Mouse (Mus musculus): ENCODE results near the gene Crybb2. TPM values are rescaled to one million over a fixed set of nuclear protein-coding genes. Genes with fewer than 3 reads are reported as not detected.
A peak's percentile ranks its signal among the peaks of the same experiment; 100 is the strongest.

The Crybb2 gene
- polyA plus RNA-seq, 1 experiment from 2014 or later = not detected

DNA sequence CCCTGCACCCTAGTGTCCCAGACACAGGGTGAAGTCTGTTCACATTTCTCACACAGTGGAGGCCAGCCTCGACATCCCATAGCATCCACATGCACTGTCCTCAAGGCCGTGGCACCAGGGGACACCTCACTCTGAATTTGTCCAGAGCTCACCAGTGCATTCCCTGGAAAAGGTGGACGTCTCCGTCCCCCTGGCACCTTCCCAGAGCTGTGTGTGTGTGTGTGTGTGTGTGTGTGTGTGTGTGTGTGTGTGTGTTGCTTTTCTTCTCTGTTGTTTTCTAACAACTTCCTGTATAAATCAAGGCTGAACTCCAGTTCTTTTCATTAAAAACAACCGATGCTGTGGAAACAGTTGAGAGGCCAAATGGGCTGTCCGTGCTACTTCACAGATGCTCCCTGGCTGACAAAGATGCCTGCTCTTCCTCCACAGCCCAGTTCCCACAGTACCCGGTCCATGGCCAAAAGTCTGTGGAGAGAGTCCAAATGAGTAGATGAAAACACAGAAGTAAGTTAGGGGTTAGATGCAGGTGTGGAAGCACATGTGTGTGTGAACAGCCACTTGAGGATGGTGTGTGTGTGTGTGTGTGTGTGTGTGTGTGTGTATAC is 19.2 kb downstream of the Crybb2 start:
- no peaks in the 10 kb centered on the region for H3K9me3 ChIP-seq (replicated peaks; ENCODE audit: control insufficient read depth, low read length)
- ATAC-seq (no peak), DNase-seq (ENCODE audit: low spot score) (no peak)
- H3K4me1 ChIP-seq (ENCODE audit: control insufficient read depth, insufficient read depth, low read length) = peaks cover 7% of the 10 kb centered on the region
- no peak overlapping the region for H3K27ac ChIP-seq (ENCODE audit: low read depth, low read length)
- no peaks in the 10 kb centered on the region for H3K36me3 ChIP-seq (ENCODE audit: control insufficient read depth, insufficient read depth, low read length)
- no peak overlapping the region for H3K4me3 ChIP-seq (ENCODE audit: low read depth, low read length)
- no peaks in the 10 kb centered on the region for H3K27me3 ChIP-seq (replicated peaks; ENCODE audit: control insufficient read depth, insufficient read depth, low read length)
- H3K9ac ChIP-seq (ENCODE audit: low read length) = no peak overlapping the region
- no peak overlapping the region for H3K4me2 ChIP-seq (ENCODE audit: low read length)
- WGBS = 55% methylated on average over 7 of the region's 7 CpGs

DNA sequence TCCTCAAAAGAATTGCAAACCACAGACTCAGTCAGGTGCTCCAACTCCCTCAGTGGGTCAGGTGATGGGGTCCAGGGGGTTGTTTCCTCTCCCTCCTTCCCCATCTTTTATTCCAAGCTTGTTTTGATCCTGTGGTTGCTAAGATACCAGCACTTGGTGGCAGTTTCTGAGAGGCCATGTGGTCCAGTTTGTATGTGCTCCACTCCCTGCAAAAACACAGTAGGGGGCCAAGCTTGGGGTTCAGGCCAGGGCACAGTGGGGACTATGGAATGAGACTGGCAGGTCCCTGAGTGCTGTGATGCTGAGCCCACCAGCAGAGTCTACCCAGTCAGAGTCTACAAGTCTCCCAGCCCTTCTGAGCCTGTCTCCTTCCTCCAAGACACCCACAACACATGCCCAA is 20.0 kb downstream of the Crybb2 start:
- no peaks in the 10 kb centered on the region for H3K27me3 ChIP-seq (replicated peaks; ENCODE audit: control insufficient read depth, insufficient read depth, low read length)
- H3K27ac ChIP-seq (ENCODE audit: low read depth, low read length) = no peak overlapping the region
- H3K9me3 ChIP-seq (replicated peaks; ENCODE audit: control insufficient read depth, low read length) = no peaks in the 10 kb centered on the region
- no peaks in the 10 kb centered on the region for H3K36me3 ChIP-seq (ENCODE audit: control insufficient read depth, insufficient read depth, low read length)
- ATAC-seq = no peak
- no peak overlapping the region for H3K4me3 ChIP-seq (ENCODE audit: low read depth, low read length)
- H3K4me2 ChIP-seq (ENCODE audit: low read length) = no peak overlapping the region
- peaks cover 7% of the 10 kb centered on the region for H3K4me1 ChIP-seq (ENCODE audit: control insufficient read depth, insufficient read depth, low read length)
- H3K9ac ChIP-seq (ENCODE audit: low read length) = no peak overlapping the region
- DNase-seq (ENCODE audit: low spot score) = no peak

DNA sequence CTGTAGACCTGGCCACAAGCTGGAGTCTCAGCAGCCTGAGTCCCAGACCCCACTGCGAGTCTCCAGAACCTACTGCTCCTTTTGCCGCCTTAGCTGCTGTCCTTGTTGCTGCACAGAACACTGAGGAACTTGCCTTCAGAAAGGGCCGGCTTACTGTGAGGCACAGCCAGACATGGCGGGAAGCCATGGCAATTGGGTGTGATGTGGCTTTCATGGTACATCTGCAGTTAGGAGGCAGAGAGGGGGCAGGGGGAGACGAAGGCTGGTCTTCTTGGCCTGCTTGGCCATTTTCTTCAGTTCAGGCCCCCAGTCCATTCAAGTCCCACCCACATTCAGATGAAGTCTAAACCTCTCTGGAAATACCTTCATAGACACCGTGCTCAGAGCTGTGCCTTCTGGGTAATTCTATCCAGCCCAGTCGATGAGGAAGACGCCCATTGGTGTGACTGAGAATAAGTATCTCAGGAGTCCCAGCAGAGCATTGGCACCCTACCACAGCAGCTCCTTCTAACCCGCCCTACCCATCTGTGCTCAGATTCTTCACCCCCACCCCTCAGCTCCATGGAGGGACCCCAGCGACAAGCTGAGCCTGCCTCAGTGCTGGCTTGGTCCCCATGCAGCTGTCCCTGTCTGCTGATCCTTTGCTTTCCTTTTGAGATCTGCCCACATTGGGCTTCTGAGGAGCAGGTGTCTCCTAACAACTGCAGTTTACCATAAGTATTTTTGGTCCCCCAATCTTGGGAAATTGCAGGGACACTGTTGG is 24.2 kb downstream of the Crybb2 start:
- Histone ChIP-seq H3K27ac (ENCODE audit: low read depth, low read length) (peak overlapping the region; percentile 58), H3K9ac (ENCODE audit: low read length) (no peak overlapping the region), H3K4me1 (ENCODE audit: control insufficient read depth, insufficient read depth, low read length) (peaks cover 17% of the 10 kb centered on the region), H3K4me2 (ENCODE audit: low read length) (no peak overlapping the region), H3K4me3 (ENCODE audit: low read depth, low read length) (no peak overlapping the region), H3K36me3 (ENCODE audit: control insufficient read depth, insufficient read depth, low read length) (no peaks in the 10 kb centered on the region), H3K27me3 (replicated peaks; ENCODE audit: control insufficient read depth, insufficient read depth, low read length) (no peaks in the 10 kb centered on the region), H3K9me3 (replicated peaks; ENCODE audit: control insufficient read depth, low read length) (no peaks in the 10 kb centered on the region)
- ATAC-seq (peak; percentile 30), DNase-seq (ENCODE audit: low spot score) (peak; percentile 66)
- WGBS = 74% methylated on average over 10 of the region's 10 CpGs

DNA sequence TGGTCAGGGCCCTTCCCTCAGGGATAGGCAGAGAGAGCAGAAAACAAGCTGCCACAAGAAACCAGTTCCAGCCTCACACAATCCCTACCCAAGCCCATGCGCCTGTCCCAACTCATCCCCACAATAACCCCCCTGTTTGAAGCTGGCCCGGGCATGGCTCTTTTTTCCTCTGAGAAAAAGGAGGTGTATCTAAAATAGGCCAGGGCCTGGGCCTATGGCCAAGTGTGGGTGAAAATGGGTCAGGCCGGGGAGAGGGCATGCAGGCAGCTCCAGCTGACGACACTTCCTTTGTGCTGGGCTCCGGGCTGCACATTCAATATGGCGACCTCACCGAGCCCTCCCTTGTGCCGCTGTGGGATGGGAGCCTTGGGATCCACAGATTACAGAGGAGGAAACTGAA is 26.4 kb downstream of the Crybb2 start:
- no peak overlapping the region for H3K4me3 ChIP-seq (ENCODE audit: low read depth, low read length)
- no peak overlapping the region for H3K9ac ChIP-seq (ENCODE audit: low read length)
- WGBS = 63% methylated on average over 8 of the region's 8 CpGs
- H3K4me1 ChIP-seq (ENCODE audit: control insufficient read depth, insufficient read depth, low read length) = peaks cover 17% of the 10 kb centered on the region
- no peak overlapping the region for H3K27ac ChIP-seq (ENCODE audit: low read depth, low read length)
- H3K9me3 ChIP-seq (replicated peaks; ENCODE audit: control insufficient read depth, low read length) = no peaks in the 10 kb centered on the region
- no peaks in the 10 kb centered on the region for H3K36me3 ChIP-seq (ENCODE audit: control insufficient read depth, insufficient read depth, low read length)
- no peak for ATAC-seq
- H3K27me3 ChIP-seq (replicated peaks; ENCODE audit: control insufficient read depth, insufficient read depth, low read length) = no peaks in the 10 kb centered on the region
- no peak for DNase-seq (ENCODE audit: low spot score)
- no peak overlapping the region for H3K4me2 ChIP-seq (ENCODE audit: low read length)

DNA sequence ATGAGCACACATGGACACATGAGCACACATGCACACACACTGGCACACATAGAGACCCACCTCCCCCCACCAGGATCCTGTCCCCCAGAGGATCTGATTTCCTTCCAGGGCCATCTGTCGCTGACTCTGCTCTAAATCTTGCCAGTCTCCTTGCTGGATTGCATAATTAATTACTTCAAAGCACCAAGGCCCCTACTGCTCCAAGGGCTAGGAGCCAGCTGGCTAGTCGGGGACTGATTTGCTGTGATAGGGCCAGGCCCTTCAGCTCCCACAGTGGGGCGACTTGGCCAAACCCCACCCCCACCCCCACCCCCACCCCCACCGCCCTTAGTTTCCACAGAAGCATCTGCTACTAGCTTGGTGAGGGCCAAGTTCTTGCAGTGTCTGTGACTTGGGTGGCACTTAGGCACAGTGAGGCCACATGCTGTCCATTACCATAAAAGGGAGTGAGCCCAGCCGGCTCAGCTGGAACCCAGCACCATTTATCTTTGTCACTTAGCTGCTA is 28.3 kb downstream of the Crybb2 start:
- no peaks in the 10 kb centered on the region for H3K36me3 ChIP-seq (ENCODE audit: control insufficient read depth, insufficient read depth, low read length)
- 5% methylated on average over 5 of the region's 5 CpGs for WGBS

DNA sequence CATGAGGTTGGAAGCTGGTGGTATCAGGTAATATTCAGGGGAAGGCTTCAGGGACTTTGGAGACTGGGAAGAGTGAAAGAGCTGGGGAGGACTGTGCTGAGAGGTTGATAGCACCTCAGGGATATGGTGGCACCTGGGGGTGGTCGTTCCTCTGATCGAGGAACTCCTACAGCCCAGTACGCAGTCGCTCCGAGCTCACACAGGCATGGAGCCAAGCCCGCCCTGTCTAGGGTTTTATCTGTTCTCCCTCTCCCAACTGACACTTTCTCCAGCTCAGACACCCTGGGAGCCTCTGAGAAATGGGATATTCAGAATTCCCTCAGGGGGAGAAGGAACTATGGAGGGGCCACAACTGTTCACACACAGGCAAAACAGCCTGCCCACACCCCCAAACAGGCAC is 29.1 kb downstream of the Crybb2 start:
- no peak overlapping the region for H3K9ac ChIP-seq (ENCODE audit: low read length)
- no peak for ATAC-seq
- H3K27me3 ChIP-seq (replicated peaks; ENCODE audit: control insufficient read depth, insufficient read depth, low read length) = no peaks in the 10 kb centered on the region
- H3K9me3 ChIP-seq (replicated peaks; ENCODE audit: control insufficient read depth, low read length) = no peaks in the 10 kb centered on the region
- DNase-seq (ENCODE audit: low spot score) = no peak
- WGBS = 51% methylated on average over 6 of the region's 6 CpGs
- peak overlapping the region; percentile 76 for H3K27ac ChIP-seq (ENCODE audit: low read depth, low read length)
- no peak overlapping the region for H3K4me2 ChIP-seq (ENCODE audit: low read length)
- H3K4me3 ChIP-seq (ENCODE audit: low read depth, low read length) = no peak overlapping the region
- H3K4me1 ChIP-seq (ENCODE audit: control insufficient read depth, insufficient read depth, low read length) = peaks cover 13% of the 10 kb centered on the region
- H3K36me3 ChIP-seq (ENCODE audit: control insufficient read depth, insufficient read depth, low read length) = no peaks in the 10 kb centered on the region

More for the DNA sequence above, 28.3 kb downstream of the Crybb2 start:
- peak overlapping the region; percentile 76 for H3K27ac ChIP-seq (ENCODE audit: low read depth, low read length)
- no peak overlapping the region for H3K4me3 ChIP-seq (ENCODE audit: low read depth, low read length)
- no peaks in the 10 kb centered on the region for H3K27me3 ChIP-seq (replicated peaks; ENCODE audit: control insufficient read depth, insufficient read depth, low read length)
- peaks cover 17% of the 10 kb centered on the region for H3K4me1 ChIP-seq (ENCODE audit: control insufficient read depth, insufficient read depth, low read length)
- no peak overlapping the region for H3K9ac ChIP-seq (ENCODE audit: low read length)
- DNase-seq (ENCODE audit: low spot score) = peak; percentile 97
- H3K9me3 ChIP-seq (replicated peaks; ENCODE audit: control insufficient read depth, low read length) = no peaks in the 10 kb centered on the region
- H3K4me2 ChIP-seq (ENCODE audit: low read length) = no peak overlapping the region
- ATAC-seq = peak; percentile 96

DNA sequence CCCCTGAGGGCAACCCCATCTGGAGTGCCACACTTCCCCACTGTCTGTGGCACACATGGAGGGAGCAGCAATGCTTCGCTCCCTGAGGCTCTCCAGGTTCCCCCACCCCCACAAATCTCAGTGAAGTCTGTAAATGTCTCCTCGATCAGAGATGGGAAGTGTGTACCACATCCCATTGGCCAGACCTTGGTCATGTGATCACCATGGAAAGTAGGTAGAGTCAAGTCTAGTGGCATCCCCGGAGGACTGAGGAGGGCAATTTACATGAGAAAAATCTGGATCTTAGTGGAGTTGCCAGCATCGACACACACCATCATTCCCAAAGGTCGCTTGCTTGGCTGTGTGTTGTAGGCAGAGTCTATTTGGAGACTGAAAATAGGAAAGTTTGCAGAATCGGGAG is 31.3 kb downstream of the Crybb2 start:
- Histone ChIP-seq H3K27me3 (replicated peaks; ENCODE audit: control insufficient read depth, insufficient read depth, low read length) (no peaks in the 10 kb centered on the region), H3K4me3 (ENCODE audit: low read depth, low read length) (no peak overlapping the region), H3K9ac (ENCODE audit: low read length) (no peak overlapping the region), H3K4me2 (ENCODE audit: low read length) (no peak overlapping the region), H3K27ac (ENCODE audit: low read depth, low read length) (no peak overlapping the region), H3K4me1 (ENCODE audit: control insufficient read depth, insufficient read depth, low read length) (peaks cover 18% of the 10 kb centered on the region), H3K9me3 (replicated peaks; ENCODE audit: control insufficient read depth, low read length) (no peaks in the 10 kb centered on the region), H3K36me3 (ENCODE audit: control insufficient read depth, insufficient read depth, low read length) (no peaks in the 10 kb centered on the region)
- no peak for ATAC-seq
- no peak for DNase-seq (ENCODE audit: low spot score)
- WGBS = 83% methylated on average over 6 of the region's 6 CpGs

DNA sequence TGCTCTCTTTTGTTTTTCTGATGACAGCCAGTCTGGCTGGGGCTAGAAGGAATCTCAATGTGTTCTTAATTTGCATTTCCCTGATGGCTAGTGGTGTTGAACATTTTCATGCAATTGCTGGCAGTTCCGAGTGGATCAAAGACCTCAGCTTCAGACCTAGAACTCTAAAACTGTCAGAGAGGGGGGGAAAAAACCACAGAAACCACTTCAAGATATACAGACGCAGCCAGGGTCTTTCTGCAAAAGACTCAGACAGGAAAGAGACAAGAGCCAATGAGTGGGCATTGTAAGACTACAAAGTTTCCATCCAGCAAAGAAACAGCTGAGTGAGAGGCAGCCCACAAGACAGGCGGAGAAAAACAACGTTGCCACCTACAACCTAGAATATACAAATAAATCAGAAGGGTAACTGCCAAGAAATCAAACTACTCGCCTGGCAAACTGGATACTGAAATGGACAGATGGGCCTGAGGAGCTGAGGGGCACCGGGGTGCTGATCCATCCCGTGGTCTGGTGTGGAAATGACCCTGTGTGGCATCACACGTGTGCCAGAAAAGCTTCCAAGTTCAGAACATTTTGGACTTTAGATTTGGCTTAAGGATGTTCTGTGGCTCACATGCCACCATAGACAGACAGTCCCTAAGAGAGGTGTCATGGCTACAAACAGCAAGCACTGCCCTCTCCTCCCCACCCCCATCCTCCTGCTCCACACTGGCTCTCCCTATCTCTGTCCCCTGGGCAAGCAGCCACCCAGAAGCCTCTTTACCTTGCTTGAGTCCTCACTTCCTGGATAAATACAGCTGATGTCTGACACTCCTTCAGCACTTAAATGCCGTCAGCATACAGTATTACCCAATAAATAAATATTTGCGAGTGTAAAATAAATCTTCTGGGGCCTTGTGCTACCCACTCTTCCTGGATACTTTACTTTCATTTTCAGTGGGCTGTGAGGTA is 34.5 kb downstream of the Crybb2 start:
- H3K27me3 ChIP-seq (replicated peaks; ENCODE audit: control insufficient read depth, insufficient read depth, low read length) = no peaks in the 10 kb centered on the region
- no peak overlapping the region for H3K4me2 ChIP-seq (ENCODE audit: low read length)
- WGBS = 61% methylated on average over 10 of the region's 10 CpGs
- H3K9ac ChIP-seq (ENCODE audit: low read length) = no peak overlapping the region
- peak overlapping the region; percentile 52; the same call in 1 of the 2 replicates for H3K27ac ChIP-seq (ENCODE audit: low read depth, low read length)
- no peak for ATAC-seq
- no peaks in the 10 kb centered on the region for H3K9me3 ChIP-seq (replicated peaks; ENCODE audit: control insufficient read depth, low read length)
- no peak overlapping the region for H3K4me3 ChIP-seq (ENCODE audit: low read depth, low read length)
- peak; percentile 29 for DNase-seq (ENCODE audit: low spot score)
- H3K36me3 ChIP-seq (ENCODE audit: control insufficient read depth, insufficient read depth, low read length) = no peaks in the 10 kb centered on the region
- peaks cover 11% of the 10 kb centered on the region for H3K4me1 ChIP-seq (ENCODE audit: control insufficient read depth, insufficient read depth, low read length)
